ENCODE assay signal across 11 mouse cellular contexts in genomic region chr13:44290199-44290598, GRCm38 (mm10).
DNase-seq lines count a peak whose midpoint lies in the region; ATAC-seq and TF ChIP-seq lines count a peak whose summit lies in the region.
"Had no signal": no experiment of that assay in that cellular context is flagged by ENCODE, and none has a peak within 500 bp of the region (broad histone marks: within the 10 kb centered on the region; RNA-seq: fewer than 3 reads in every experiment).

No protein-coding gene starts in this region.

- no peak for TF ChIP-seq POLR2A in brain, embryonic 14.5 days (IDR thresholded peaks at IDR 0.05; ENCODE audit: borderline replicate concordance, extremely low read depth, insufficient read depth, insufficient read length, poor library complexity, severe bottlenecking)

- H3K4me3 ChIP-seq in layer of hippocampus, adult 2 months, result no peak overlapping the region
- H3K4me3 ChIP-seq: embryonic facial prominence, embryonic 12.5 days; neural tube, embryonic 12.5 days had no signal

- H3K27ac ChIP-seq in layer of hippocampus, adult 2 months, result no peak overlapping the region
- H3K27ac ChIP-seq: embryonic facial prominence, embryonic 12.5 days; neural tube, embryonic 12.5 days had no signal

- no peak for ATAC-seq in granulocyte monocyte progenitor cell, adult 5-6 weeks (replicated peaks; ENCODE audit: poor library complexity, severe bottlenecking)
- ATAC-seq: inflammation-experienced regulatory T-cells, adult 6 months had no signal

- no peak for DNase-seq in layer of hippocampus, adult 2 months (ENCODE audit: low spot score in 2 of 2)
- no peak for DNase-seq in layer of hippocampus, adult 11-12 months (ENCODE audit: low spot score)
- DNase-seq in 416B (ENCODE audit: low read depth), result peak; percentile 10
- DNase-seq in B cell, adult 2 months, result peak; percentile 48 to 49
- DNase-seq in brain, embryonic 14.5 days (ENCODE audit: low read depth), result no peak
- DNase-seq in urinary bladder, postnatal 14 days (ENCODE audit: low spot score), result no peak
- DNase-seq: cerebellum, adult 9-10 months had no signal

- TF ChIP-seq CTCF in layer of hippocampus, adult 2 months (conservative IDR thresholded peaks at IDR 0.05), result peak; percentile 68
- TF ChIP-seq CTCF in brain, embryonic 14.5 days (IDR thresholded peaks at IDR 0.05; ENCODE audit: borderline replicate concordance, extremely low read depth, insufficient read depth, insufficient read length), result peak; percentile 43; the same call in 1 of the 2 replicates

Comparison
In these comparisons a context has a peak if more than half of its experiments do, and no peak if none do; other contexts are left out.
1. DNase-seq: peak in 416B (single experiment) and B cell, adult 2 months (2 of 2); none in layer of hippocampus, adult 2 months (0 of 2), layer of hippocampus, adult 11-12 months (single experiment), brain, embryonic 14.5 days (single experiment) and urinary bladder, postnatal 14 days (single experiment).